Mouse (Mus musculus) lung, embryonic 14.5 days (tissue): ENCODE results near the gene Rnf225. TPM values are rescaled to one million over a fixed set of nuclear protein-coding genes. Genes with fewer than 3 reads are reported as not detected.

ENCODE experiments used
- ATAC-seq: fragments of 200-750 bp; cut with Nextera tagmentation; 2 replicates; pipeline ENCODE4 v1.8.0; 2017; ENCODE audit warnings: mild to moderate bottlenecking, moderate TSS enrichment, moderate library complexity; ENCODE audit not compliant: insufficient read depth
- DNase-seq: peaks from one replicate; pipeline ENCODE4 v3.0.0-alpha.2; 2015
- H3K27ac ChIP-seq: fragments of 300-500 bp; sonication (generic); 2 replicates; pipeline ENCODE4 v1.5.1; 2014; ENCODE audit warnings: low read depth, mild to moderate bottlenecking, moderate library complexity
- H3K27me3 ChIP-seq: fragments of 300-500 bp; sonication (generic); 2 replicates; pipeline ENCODE4 v1.6.1; 2014; ENCODE audit warnings: low read length, control low read depth; ENCODE audit not compliant: insufficient read depth
- H3K36me3 ChIP-seq: fragments of 300-500 bp; sonication (generic); 2 replicates; pipeline ENCODE4 v1.6.1; 2014; ENCODE audit warnings: control low read depth; ENCODE audit not compliant: insufficient read depth
- H3K4me1 ChIP-seq: fragments of 300-500 bp; sonication (generic); 2 replicates; pipeline ENCODE4 v1.6.1; 2014; ENCODE audit warnings: antibody characterized with exemption, control low read depth; ENCODE audit not compliant: insufficient read depth
- H3K4me2 ChIP-seq: fragments of 300-500 bp; sonication (generic); 2 replicates; pipeline ENCODE4 v1.6.1; 2014; ENCODE audit warnings: mild to moderate bottlenecking
- H3K4me3 ChIP-seq: fragments of 300-500 bp; sonication (generic); 2 replicates; pipeline ENCODE4 v1.5.1; 2014; ENCODE audit warnings: low read depth, low read length
- H3K9ac ChIP-seq: fragments of 300-500 bp; sonication (generic); 2 replicates; pipeline ENCODE4 v1.6.1; 2014
- H3K9me3 ChIP-seq: fragments of 300-500 bp; sonication (generic); 2 replicates; pipeline ENCODE4 v1.6.1; 2016; ENCODE audit warnings: low read depth, low read length, control low read depth
- CTCF ChIP-seq: IDR thresholded peaks from 2 replicates; pipeline ENCODE4 v1.5.1; 2016; ENCODE audit warnings: antibody characterized with exemption, low read depth
- WGBS: fragments of 180-500 bp; shearing (Covaris S2); extraction: QIAGEN DNeasy Blood & Tissue Kit; methylation state at CpG from one replicate; pipeline ENCODE4 v1.1.7; 2014; 5-methylcytosine and 5-hydroxymethylcytosine counted together
- polyA plus RNA-seq: library from polyadenylated mRNA; unstranded; fragments of >200 nt; fragmentation: Nextera tagmentation; extraction: Ambion mirVana; gene quantifications from 2 replicates; pipeline ENCODE4 v1.2.1, GENCODE M21; 2014

The Rnf225 gene
- polyA plus RNA-seq, 1 experiment from 2014 or later, result 0.97 TPM

DNA sequence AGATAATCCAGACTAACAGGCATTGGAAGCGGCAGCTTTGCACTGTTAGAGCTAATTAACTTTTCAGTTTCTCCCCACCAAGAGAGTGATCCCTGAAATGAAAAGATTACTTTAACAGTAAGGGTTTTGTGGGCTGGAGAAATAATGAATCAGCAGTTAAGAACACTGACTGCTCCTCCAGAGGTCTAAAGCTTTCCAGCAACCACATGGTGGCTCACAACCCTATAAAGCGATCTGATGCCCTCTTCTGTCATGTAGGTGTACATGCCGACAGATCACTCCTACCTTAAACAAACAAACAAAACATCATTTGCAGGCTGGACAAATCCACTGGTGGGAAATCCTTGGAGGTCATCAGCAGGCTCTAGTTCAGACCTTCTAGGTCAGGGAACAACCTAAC is 27.7 kb downstream of the Rnf225 start:
- no peak overlapping the region for H3K4me3 ChIP-seq
- ATAC-seq, result no peak

GRCm38 (mm10) chr7:12957511-12957910 is 30.3 kb downstream of the Rnf225 start:
- TF ChIP-seq CTCF, result no peak
- Histone ChIP-seq H3K27me3 (no peaks in the 10 kb centered on the region), H3K4me3 (no peak overlapping the region), H3K4me1 (no peaks in the 10 kb centered on the region), H3K9ac (no peak overlapping the region), H3K36me3 (no peaks in the 10 kb centered on the region), H3K27ac (no peak overlapping the region), H3K4me2 (no peak overlapping the region), H3K9me3 (no peaks in the 10 kb centered on the region)
- no peak for ATAC-seq
- WGBS, result 73% methylated on average over 5 of the region's 5 CpGs
- DNase-seq, result no peak

More for the DNA sequence above, 27.7 kb downstream of the Rnf225 start:
- no peak overlapping the region for H3K27ac ChIP-seq
- peak; percentile 9 for DNase-seq
- no peaks in the 10 kb centered on the region for H3K36me3 ChIP-seq
- no peaks in the 10 kb centered on the region for H3K9me3 ChIP-seq
- H3K4me1 ChIP-seq, result peaks cover 3% of the 10 kb centered on the region; the same call in 1 of the 2 replicates
- 52% methylated on average over 3 of the region's 3 CpGs for WGBS
- no peak for TF ChIP-seq CTCF
- H3K4me2 ChIP-seq, result no peak overlapping the region
- no peaks in the 10 kb centered on the region for H3K27me3 ChIP-seq
- no peak overlapping the region for H3K9ac ChIP-seq

- Histone ChIP-seq H3K27ac (no peak overlapping the region), H3K4me3 (no peak overlapping the region), H3K4me2 (no peak overlapping the region), H3K9me3 (no peaks in the 10 kb centered on the region), H3K27me3 (no peaks in the 10 kb centered on the region), H3K4me1 (no peaks in the 10 kb centered on the region), H3K36me3 (no peaks in the 10 kb centered on the region), H3K9ac (no peak overlapping the region)
- ATAC-seq (no peak), DNase-seq (no peak)
- no peak for TF ChIP-seq CTCF
- WGBS, result 71% methylated on average over 4 of the region's 4 CpGs
Measured at GRCm38 (mm10) chr7:12958948-12959347, 31.7 kb downstream of the Rnf225 start.

GRCm38 (mm10) chr7:12959718-12960117 is 32.5 kb downstream of the Rnf225 start:
- WGBS, result 29% methylated on average over 4 of the region's 4 CpGs
- Histone ChIP-seq H3K4me2 (no peak overlapping the region), H3K27me3 (no peaks in the 10 kb centered on the region), H3K27ac (no peak overlapping the region), H3K9ac (no peak overlapping the region), H3K4me3 (no peak overlapping the region), H3K36me3 (no peaks in the 10 kb centered on the region), H3K4me1 (no peaks in the 10 kb centered on the region), H3K9me3 (no peaks in the 10 kb centered on the region)
- no peak for TF ChIP-seq CTCF
- DNase-seq (no peak), ATAC-seq (no peak)

- peak; percentile 87 for DNase-seq
- H3K4me3 ChIP-seq, result peak overlapping the region; percentile 43
- no peak for TF ChIP-seq CTCF
- no peaks in the 10 kb centered on the region for H3K27me3 ChIP-seq
- H3K9ac ChIP-seq, result peak overlapping the region; percentile 71
- ATAC-seq, result peak; percentile 67
- H3K9me3 ChIP-seq, result no peaks in the 10 kb centered on the region
- H3K4me2 ChIP-seq, result peak overlapping the region; percentile 68
- H3K4me1 ChIP-seq, result peaks cover 3% of the 10 kb centered on the region; the same call in 1 of the 2 replicates
- peak overlapping the region; percentile 88 for H3K27ac ChIP-seq
- WGBS, result 3% methylated on average over 29 of the region's 29 CpGs
- no peaks in the 10 kb centered on the region for H3K36me3 ChIP-seq
Measured at GRCm38 (mm10) chr7:12961511-12962141, 34.4 kb downstream of the Rnf225 start.

GRCm38 (mm10) chr7:12965678-12966091 is 38.5 kb downstream of the Rnf225 start, which contains the start of gene Zfp324:
Zfp324 (plus strand) TSS chr7:12965838.
- Histone ChIP-seq H3K9ac (peak within 1 kb of the TSS; percentile 92), H3K9me3 (no peaks in the 10 kb centered on the region), H3K4me2 (peak within 1 kb of the TSS; percentile 77), H3K36me3 (peaks cover 23% of the 10 kb centered on the region), H3K4me1 (peaks cover 8% of the 10 kb centered on the region), H3K27me3 (no peaks in the 10 kb centered on the region), H3K4me3 (peak within 1 kb of the TSS; percentile 90), H3K27ac (peak within 1 kb of the TSS; percentile 92)
- no peak for TF ChIP-seq CTCF
- WGBS, result 0% methylated on average over 23 of the region's 23 CpGs
- ATAC-seq (peak; percentile 91), DNase-seq (peak; percentile 94)

- Histone ChIP-seq H3K4me3 (peak overlapping the region; percentile 90), H3K9ac (peak overlapping the region; percentile 92), H3K36me3 (peaks cover 29% of the 10 kb centered on the region), H3K4me2 (peak overlapping the region; percentile 77), H3K9me3 (no peaks in the 10 kb centered on the region), H3K27me3 (no peaks in the 10 kb centered on the region), H3K27ac (peak overlapping the region; percentile 92), H3K4me1 (peaks cover 8% of the 10 kb centered on the region)
- TF ChIP-seq CTCF, result no peak
- peak; percentile 62 for ATAC-seq
- peak; percentile 70 for DNase-seq
- WGBS, result under 1% methylated on average over 29 of the region's 29 CpGs
Measured at GRCm38 (mm10) chr7:12966104-12966845, 39.1 kb downstream of the Rnf225 start.
